ENCODE assay signal across 8 mouse cellular contexts in the genomic region with DNA sequence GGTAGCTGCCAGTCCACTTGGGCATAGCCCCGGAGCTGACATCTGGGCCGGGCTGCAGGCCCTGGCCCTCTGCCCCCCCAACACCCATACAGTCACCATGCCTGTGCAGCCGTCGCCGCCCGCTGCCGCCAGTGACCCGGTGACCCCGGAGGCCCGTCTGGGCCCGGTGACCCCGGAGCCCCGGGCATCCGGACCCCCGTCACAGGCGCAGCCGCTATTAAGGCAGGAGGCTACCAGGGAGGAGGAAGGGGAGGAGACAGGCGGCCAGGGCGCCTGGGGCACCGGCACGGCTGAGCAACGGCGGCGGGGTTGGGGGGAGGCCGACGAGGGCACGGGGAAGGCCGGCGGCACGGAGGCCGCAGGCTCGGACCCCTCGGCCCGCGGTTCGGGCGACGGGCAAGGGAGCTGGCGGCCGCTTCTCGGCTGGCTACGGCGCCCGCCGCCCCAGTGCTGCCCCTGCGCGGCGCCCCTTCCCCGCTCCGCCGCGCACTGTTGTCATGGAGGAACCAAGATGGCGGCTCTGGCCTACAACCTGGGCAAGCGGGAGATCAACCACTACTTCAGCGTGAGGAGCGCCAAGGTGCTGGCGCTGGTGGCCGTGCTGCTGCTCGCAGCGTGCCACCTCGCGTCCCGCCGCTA. TPM values are rescaled to one million over a fixed set of nuclear protein-coding genes. Genes with fewer than 3 reads are reported as not detected.
DNase-seq lines count a peak whose midpoint lies in the region; ATAC-seq and TF ChIP-seq lines count a peak whose summit lies in the region.

Gene Casd1 (plus strand): TSS at position 182 of the 639 bp plus-strand sequence.

- ATAC-seq in forebrain, embryonic 13.5 days, result peak; percentile 90
- ATAC-seq in heart, postnatal 0 days (ENCODE audit: insufficient read depth, low read depth), result peak; percentile 86
- ATAC-seq in lung, embryonic 15.5 days (ENCODE audit: borderline replicate concordance, extremely low read depth, low FRiP score, low TSS enrichment), result peak; percentile 83

- peak within 1 kb of the TSS; percentile 87 for H3K4me3 ChIP-seq in E14TG2a.4 (replicated peaks; ENCODE audit: low read length)
- H3K4me3 ChIP-seq in forebrain, embryonic 13.5 days, result peak within 1 kb of the TSS; percentile 70
- H3K4me3 ChIP-seq in heart, postnatal 0 days (ENCODE audit: low read depth, low read length), result peak within 1 kb of the TSS; percentile 95
- peak within 1 kb of the TSS; percentile 87 for H3K4me3 ChIP-seq in lung, embryonic 15.5 days
- H3K4me3 ChIP-seq in olfactory bulb, adult 2 months (ENCODE audit: insufficient read depth, low read depth, low read length), result peak within 1 kb of the TSS; percentile 87

- H3K4me1 ChIP-seq in E14TG2a.4 (replicated peaks; ENCODE audit: low read depth, low read length), result peaks cover 15% of the 10 kb centered on the region
- peaks cover 28% of the 10 kb centered on the region for H3K4me1 ChIP-seq in forebrain, embryonic 13.5 days
- peaks cover 5% of the 10 kb centered on the region for H3K4me1 ChIP-seq in heart, postnatal 0 days (ENCODE audit: control insufficient read depth, insufficient read depth)
- H3K4me1 ChIP-seq in lung, embryonic 15.5 days, result peaks cover 27% of the 10 kb centered on the region
- peaks cover 5% of the 10 kb centered on the region for H3K4me1 ChIP-seq in olfactory bulb, adult 2 months (ENCODE audit: control insufficient read depth, insufficient read depth, low read length)

- peak within 1 kb of the TSS; percentile 96 for H3K9ac ChIP-seq in forebrain, embryonic 13.5 days
- peak within 1 kb of the TSS; percentile 99 for H3K9ac ChIP-seq in heart, postnatal 0 days (replicated peaks; ENCODE audit: low read depth, low read length)
- H3K9ac ChIP-seq in lung, embryonic 15.5 days, result peak within 1 kb of the TSS; percentile 99

- TF ChIP-seq POLR2A in olfactory bulb, adult 2 months (IDR thresholded peaks at IDR 0.05; ENCODE audit: insufficient read depth, low read depth, low read length), result no peak; the same call in 1 of the 2 replicates

- under 1% methylated on average over 35 of the region's 64 CpGs for WGBS in forebrain, embryonic 13.5 days
- WGBS in heart, postnatal 0 days, result under 1% methylated on average over 50 of the region's 64 CpGs
- 2% methylated on average over 59 of the region's 64 CpGs for WGBS in lung, embryonic 15.5 days
- under 1% methylated on average over 63 of the region's 64 CpGs for WGBS in olfactory bulb, adult 2 months

- TF ChIP-seq CTCF in E14TG2a.4 (conservative IDR thresholded peaks at IDR 0.05; ENCODE audit: low read length), result no peak
- TF ChIP-seq CTCF in heart, postnatal 0 days (IDR thresholded peaks at IDR 0.05; ENCODE audit: low read depth), result no peak
- TF ChIP-seq CTCF in olfactory bulb, adult 2 months (IDR thresholded peaks at IDR 0.05; ENCODE audit: insufficient read depth, low read depth, low read length), result no peak

- no peak for TF ChIP-seq EP300 in heart, postnatal 0 days (IDR thresholded peaks at IDR 0.05; ENCODE audit: low read depth)

- peak within 1 kb of the TSS; percentile 93 for H3K27ac ChIP-seq in forebrain, embryonic 13.5 days
- peak within 1 kb of the TSS; percentile 97 for H3K27ac ChIP-seq in heart, postnatal 0 days (ENCODE audit: low read depth)
- peak within 1 kb of the TSS; percentile 92 for H3K27ac ChIP-seq in lung, embryonic 15.5 days
- H3K27ac ChIP-seq in olfactory bulb, adult 2 months (ENCODE audit: insufficient read depth, low read depth, low read length), result peak within 1 kb of the TSS; percentile 96

- peak; percentile 15 for DNase-seq in c-Kit-negative CD71-positive TER-119-positive erythroid progenitor cells, embryonic 14.5 days (ENCODE audit: low read depth, low spot score)
- peak; percentile 22 for DNase-seq in heart, postnatal 0 days (ENCODE audit: low spot score)
- DNase-seq in kidney, postnatal 4 days, result peak; percentile 74 to 85
- peak; percentile 58 to 60 for DNase-seq in thymus, postnatal 10 days (ENCODE audit: low spot score in 2 of 2)

- peak within 1 kb of the TSS; percentile 89 for H3K4me2 ChIP-seq in forebrain, embryonic 13.5 days
- H3K4me2 ChIP-seq in heart, postnatal 0 days (ENCODE audit: low read depth, low read length), result peak within 1 kb of the TSS; percentile 86
- H3K4me2 ChIP-seq in lung, embryonic 15.5 days, result peak within 1 kb of the TSS; percentile 82

- H3K36me3 ChIP-seq in E14TG2a.4 (ENCODE audit: insufficient read depth, low read length), result no peaks in the 10 kb centered on the region
- no peaks in the 10 kb centered on the region for H3K36me3 ChIP-seq in forebrain, embryonic 13.5 days (ENCODE audit: poor library complexity, severe bottlenecking)
- no peaks in the 10 kb centered on the region for H3K36me3 ChIP-seq in heart, postnatal 0 days (replicated peaks; ENCODE audit: control insufficient read depth, insufficient read depth, low read length)
- no peaks in the 10 kb centered on the region for H3K36me3 ChIP-seq in lung, embryonic 15.5 days

- H3K27me3 ChIP-seq in E14TG2a.4 (ENCODE audit: insufficient read depth, low read length), result peaks cover 17% of the 10 kb centered on the region
- H3K27me3 ChIP-seq in forebrain, embryonic 13.5 days, result no peaks in the 10 kb centered on the region
- H3K27me3 ChIP-seq in heart, postnatal 0 days (ENCODE audit: control insufficient read depth, insufficient read depth, low read length), result no peaks in the 10 kb centered on the region
- H3K27me3 ChIP-seq in lung, embryonic 15.5 days, result no peaks in the 10 kb centered on the region

- no peaks in the 10 kb centered on the region for H3K9me3 ChIP-seq in E14TG2a.4 (ENCODE audit: low read length)
- no peaks in the 10 kb centered on the region for H3K9me3 ChIP-seq in forebrain, embryonic 13.5 days (replicated peaks)
- H3K9me3 ChIP-seq in heart, postnatal 0 days (replicated peaks; ENCODE audit: control insufficient read depth, low read length), result no peaks in the 10 kb centered on the region
- H3K9me3 ChIP-seq in lung, embryonic 15.5 days, result no peaks in the 10 kb centered on the region

RNA-seq across cellular contexts. Expression of gene Casd1, which starts in this region (rescaled TPM):
- polyA plus RNA-seq in forebrain, embryonic 13.5 days (2015; fragmentation: Nextera tagmentation; extraction: Ambion mirVana), result 31.9 and 32.4 TPM in 2 replicates
- 44.6 and 47.5 TPM in 2 replicates for total RNA-seq in heart, postnatal 0 days (2014; rRNA removed; ENCODE audit: low replicate concordance)
- polyA plus RNA-seq in heart, postnatal 0 days (2015; fragmentation: Nextera tagmentation; extraction: Ambion mirVana), result 17.7 and 17.9 TPM in 2 replicates
- polyA plus RNA-seq in lung, embryonic 15.5 days (2015; fragmentation: Nextera tagmentation; extraction: Ambion mirVana), result 32.4 and 34.3 TPM in 2 replicates
- polyA plus RNA-seq in olfactory bulb, adult 2 months (2012; ENCODE audit: insufficient read depth, insufficient read length, low replicate concordance, missing spikeins), result not detected in 2 replicates

Comparison
In these comparisons a context has a peak if more than half of its experiments do, and no peak if none do; other contexts are left out.
1. Peak in every context shown above with its lines: DNase-seq, ATAC-seq, H3K4me3 ChIP-seq and H3K27ac ChIP-seq.
2. DNase-seq: peak in every context shown above with its lines; median percentile 80 in kidney, postnatal 4 days; 59 in thymus, postnatal 10 days; 22 in heart, postnatal 0 days; 15 in c-Kit-negative CD71-positive TER-119-positive erythroid progenitor cells, embryonic 14.5 days.